ENCODE assay signal across 17 mouse cellular contexts in genomic region chr6:51381465-51381864, GRCm38 (mm10). TPM values are rescaled to one million over a fixed set of nuclear protein-coding genes. Genes with fewer than 3 reads are reported as not detected.
DNase-seq lines count a peak whose midpoint lies in the region; ATAC-seq and TF ChIP-seq lines count a peak whose summit lies in the region.
"Had no signal": no experiment of that assay in that cellular context is flagged by ENCODE, and none has a peak within 500 bp of the region (broad histone marks: within the 10 kb centered on the region; RNA-seq: fewer than 3 reads in every experiment).

No protein-coding gene starts in this region.

- H3K9me3 ChIP-seq in forebrain, embryonic 11.5 days (ENCODE audit: control insufficient read depth, low read length) = no peaks in the 10 kb centered on the region
- H3K9me3 ChIP-seq in forebrain, embryonic 12.5 days = no peaks in the 10 kb centered on the region
- no peaks in the 10 kb centered on the region for H3K9me3 ChIP-seq in embryonic facial prominence, embryonic 11.5 days (replicated peaks; ENCODE audit: control insufficient read depth, low read length)
- H3K9me3 ChIP-seq in stomach, postnatal 0 days (ENCODE audit: control insufficient read depth, low read length) = no peaks in the 10 kb centered on the region
- H3K9me3 ChIP-seq: G1E; hindbrain, embryonic 12.5 days; midbrain, embryonic 12.5 days had no signal

- H3K9ac ChIP-seq in forebrain, embryonic 11.5 days (ENCODE audit: low read length) = peak overlapping the region; percentile 7; the same call in 1 of the 2 replicates
- H3K9ac ChIP-seq in forebrain, embryonic 12.5 days = no peak overlapping the region
- H3K9ac ChIP-seq in embryonic facial prominence, embryonic 11.5 days (replicated peaks; ENCODE audit: low read length) = no peak overlapping the region
- H3K9ac ChIP-seq in stomach, postnatal 0 days (ENCODE audit: low read length) = no peak overlapping the region
- H3K9ac ChIP-seq: forebrain, postnatal 0 days; hindbrain, embryonic 12.5 days; midbrain, embryonic 12.5 days had no signal

- DNase-seq in forebrain, embryonic 11.5 days (ENCODE audit: low spot score) = no peak
- DNase-seq in lung, postnatal 10 days = peak; percentile 8
- no peak for DNase-seq in lung, postnatal 4 days
- DNase-seq in embryonic facial prominence, embryonic 11.5 days (ENCODE audit: low spot score) = peak; percentile 25
- DNase-seq in stomach, postnatal 0 days (ENCODE audit: low spot score) = peak; percentile 60
- DNase-seq in spleen, postnatal 14 days (ENCODE audit: low spot score in 2 of 2) = no peak
- DNase-seq: adrenal gland, postnatal 25 days; forebrain, postnatal 0 days; gastrocnemius, adult 2 months; heart, adult 2 months had no signal

- H3K27ac ChIP-seq in forebrain, embryonic 11.5 days (ENCODE audit: low read depth, low read length) = no peak overlapping the region
- H3K27ac ChIP-seq in forebrain, embryonic 12.5 days = no peak overlapping the region
- no peak overlapping the region for H3K27ac ChIP-seq in embryonic facial prominence, embryonic 11.5 days (replicated peaks; ENCODE audit: low read depth, low read length)
- H3K27ac ChIP-seq in stomach, postnatal 0 days (replicated peaks) = peak overlapping the region; percentile 20; the same call in 1 of the 2 replicates
- H3K27ac ChIP-seq: gastrocnemius, adult 2 months; heart, adult 2 months; hindbrain, embryonic 12.5 days; macrophage; midbrain, embryonic 12.5 days had no signal

- H3K36me3 ChIP-seq in forebrain, embryonic 11.5 days (ENCODE audit: control insufficient read depth, insufficient read depth, low read length) = no peaks in the 10 kb centered on the region
- no peaks in the 10 kb centered on the region for H3K36me3 ChIP-seq in forebrain, embryonic 12.5 days (replicated peaks)
- H3K36me3 ChIP-seq in embryonic facial prominence, embryonic 11.5 days (replicated peaks; ENCODE audit: control insufficient read depth, insufficient read depth, low read depth, low read length) = no peaks in the 10 kb centered on the region
- no peaks in the 10 kb centered on the region for H3K36me3 ChIP-seq in stomach, postnatal 0 days (ENCODE audit: control insufficient read depth, insufficient read depth, low read length)
- H3K36me3 ChIP-seq: G1E; hindbrain, embryonic 12.5 days; midbrain, embryonic 12.5 days had no signal

- no peaks in the 10 kb centered on the region for H3K27me3 ChIP-seq in forebrain, embryonic 11.5 days (ENCODE audit: control insufficient read depth, insufficient read depth, low read length)
- H3K27me3 ChIP-seq in forebrain, embryonic 12.5 days = 0 out of 2 replicates have a peak, but pooled peaks cover 5% of the 10 kb centered on the region
- no peaks in the 10 kb centered on the region for H3K27me3 ChIP-seq in embryonic facial prominence, embryonic 11.5 days (ENCODE audit: control insufficient read depth, insufficient read depth, low read length)
- no peaks in the 10 kb centered on the region for H3K27me3 ChIP-seq in stomach, postnatal 0 days (ENCODE audit: control insufficient read depth, insufficient read depth, low read length)
- H3K27me3 ChIP-seq: hindbrain, embryonic 12.5 days; midbrain, embryonic 12.5 days had no signal

- H3K4me2 ChIP-seq in forebrain, embryonic 11.5 days (ENCODE audit: low read depth, low read length, severe bottlenecking) = no peak overlapping the region
- H3K4me2 ChIP-seq in forebrain, embryonic 12.5 days = no peak overlapping the region
- H3K4me2 ChIP-seq in embryonic facial prominence, embryonic 11.5 days (ENCODE audit: low read depth, low read length) = no peak overlapping the region
- H3K4me2 ChIP-seq in stomach, postnatal 0 days (replicated peaks; ENCODE audit: low read depth) = no peak overlapping the region
- H3K4me2 ChIP-seq: hindbrain, embryonic 12.5 days; midbrain, embryonic 12.5 days had no signal

- no peak for TF ChIP-seq CTCF in stomach, postnatal 0 days (IDR thresholded peaks at IDR 0.05; ENCODE audit: low read depth)

- H3K4me3 ChIP-seq in forebrain, embryonic 11.5 days (ENCODE audit: low read depth, low read length) = no peak overlapping the region
- H3K4me3 ChIP-seq in forebrain, embryonic 12.5 days (replicated peaks) = no peak overlapping the region
- H3K4me3 ChIP-seq in embryonic facial prominence, embryonic 11.5 days (ENCODE audit: low read depth, low read length) = no peak overlapping the region
- H3K4me3 ChIP-seq in stomach, postnatal 0 days (ENCODE audit: low read depth, low read length) = no peak overlapping the region
- H3K4me3 ChIP-seq: erythroblast, embryonic 14.5 days; gastrocnemius, adult 2 months; heart, adult 2 months; hindbrain, embryonic 12.5 days; midbrain, embryonic 12.5 days had no signal

- 28% methylated on average over 9 of the region's 9 CpGs for WGBS in forebrain, embryonic 11.5 days
- 30% methylated on average over 9 of the region's 9 CpGs for WGBS in forebrain, embryonic 12.5 days
- 42% methylated on average over 9 of the region's 9 CpGs for WGBS in embryonic facial prominence, embryonic 11.5 days
- 38% methylated on average over 9 of the region's 9 CpGs for WGBS in stomach, postnatal 0 days

- no peak for TF ChIP-seq EP300 in stomach, postnatal 0 days (optimal IDR thresholded peaks at IDR 0.05)

- 0 out of 2 replicates have a peak, but pooled peaks cover 2% of the 10 kb centered on the region for H3K4me1 ChIP-seq in forebrain, embryonic 11.5 days (replicated peaks; ENCODE audit: control insufficient read depth, insufficient read depth, low read length)
- H3K4me1 ChIP-seq in forebrain, embryonic 12.5 days = peaks cover 13% of the 10 kb centered on the region
- no peaks in the 10 kb centered on the region for H3K4me1 ChIP-seq in embryonic facial prominence, embryonic 11.5 days (ENCODE audit: control insufficient read depth, insufficient read depth, low read length)
- H3K4me1 ChIP-seq in stomach, postnatal 0 days (replicated peaks; ENCODE audit: control insufficient read depth, insufficient read depth) = 0 out of 2 replicates have a peak, but pooled peaks cover 3% of the 10 kb centered on the region

- no peak for ATAC-seq in forebrain, embryonic 11.5 days (replicated peaks; ENCODE audit: low FRiP score)
- ATAC-seq in forebrain, embryonic 12.5 days (ENCODE audit: low FRiP score) = no peak
- no peak for ATAC-seq in embryonic facial prominence, embryonic 11.5 days (replicated peaks; ENCODE audit: insufficient number of reproducible peaks, low FRiP score, low TSS enrichment, low read depth)
- peak; percentile 38; the same call in 1 of the 2 replicates for ATAC-seq in stomach, postnatal 0 days (ENCODE audit: low FRiP score, low TSS enrichment)
- ATAC-seq in monocyte, adult 5-6 weeks (replicated peaks; ENCODE audit: insufficient number of reproducible peaks, low FRiP score, low TSS enrichment, poor library complexity, severe bottlenecking) = no peak
- ATAC-seq: forebrain, postnatal 0 days had no signal

RNA-seq across cellular contexts. Expression of gene Nfe2l3, which starts 51.0 kb away (rescaled TPM):
- polyA plus RNA-seq in forebrain, embryonic 11.5 days (2014; fragmentation: Nextera tagmentation; extraction: Ambion mirVana) = 1.1 and 1.5 TPM in 2 replicates
- 2.2 and 2.3 TPM in 2 replicates for polyA plus RNA-seq in forebrain, embryonic 12.5 days (2016; fragmentation: Nextera tagmentation; extraction: Ambion mirVana)
- 1.5 and 1.6 TPM in 2 replicates for polyA plus RNA-seq in embryonic facial prominence, embryonic 11.5 days (2014; fragmentation: Nextera tagmentation; extraction: Ambion mirVana)
- 19.6 and 20.9 TPM in 2 replicates for polyA plus RNA-seq in stomach, postnatal 0 days (2015; fragmentation: Nextera tagmentation; extraction: Ambion mirVana)
- 0.10 to 0.68 TPM in 2 of 3 replicates, not detected in the other for total RNA-seq in monocyte, adult 5-6 weeks (2017)
- total RNA-seq: adrenal gland, postnatal 25 days; gastrocnemius, adult 2 months had no signal
- polyA plus RNA-seq: erythroblast, embryonic 14.5 days; G1E; macrophage had no signal

Comparison
In these comparisons a context has a peak if more than half of its experiments do, and no peak if none do; other contexts are left out.
1. DNase-seq: peak in lung, postnatal 10 days (single experiment), embryonic facial prominence, embryonic 11.5 days (single experiment) and stomach, postnatal 0 days (single experiment); none in forebrain, embryonic 11.5 days (single experiment), lung, postnatal 4 days (0 of 2) and spleen, postnatal 14 days (0 of 2).